Comparison of ENCODE assay signal across 1 mouse cellular context in genomic region chr4:139574156-139574798, GRCm38 (mm10).
A peak's percentile ranks its signal among the peaks of the same experiment; 100 is the strongest.
TF ChIP-seq lines count a peak whose summit lies in the region.

No protein-coding gene starts in this region.

TF ChIP-seq in CH12.LX, 34 proteins besides CTCF, POLR2A, EP300 and RAD21:
- TF ChIP-seq MAFK (IDR thresholded peaks at IDR 0.05; ENCODE audit: insufficient replicate concordance, low read length) (no peak), ZMIZ1 (IDR thresholded peaks at IDR 0.05; ENCODE audit: low read depth, low read length) (no peak), SMC3 (IDR thresholded peaks at IDR 0.05; ENCODE audit: low read depth, low read length) (no peak), MAX (IDR thresholded peaks at IDR 0.05; ENCODE audit: low read length) (0 out of 2 replicates have a peak, but pooled peaks have one; percentile 30), KAT2A (IDR thresholded peaks at IDR 0.05; ENCODE audit: insufficient replicate concordance, low read length) (no peak), JUN (IDR thresholded peaks at IDR 0.05; ENCODE audit: insufficient read depth, low read depth, low read length) (no peak), ELF1 (IDR thresholded peaks at IDR 0.05; ENCODE audit: low read depth, low read length) (peak; percentile 69), NELFE (IDR thresholded peaks at IDR 0.05; ENCODE audit: low read depth, low read length) (peak; percentile 39; the same call in 1 of the 2 replicates), CHD1 (IDR thresholded peaks at IDR 0.05; ENCODE audit: low read depth, low read length) (no peak), SIN3A (IDR thresholded peaks at IDR 0.05; ENCODE audit: low read length) (0 out of 2 replicates have a peak, but pooled peaks have one; percentile 31), JUND (conservative IDR thresholded peaks at IDR 0.05; ENCODE audit: low read depth, low read length) (no peak), TCF12 (IDR thresholded peaks at IDR 0.05; ENCODE audit: low read depth, low read length) (no peak), E2F4 (IDR thresholded peaks at IDR 0.05; ENCODE audit: insufficient replicate concordance, low read depth, low read length) (no peak), TBP (conservative IDR thresholded peaks at IDR 0.05; ENCODE audit: low read depth, low read length) (no peak), ZC3H11A (IDR thresholded peaks at IDR 0.05; ENCODE audit: low read depth, low read length) (no peak), RCOR1 (conservative IDR thresholded peaks at IDR 0.05; ENCODE audit: low read depth, low read length) (no peak), USF1 (IDR thresholded peaks at IDR 0.05; ENCODE audit: low read depth, low read length) (no peak), POLR2AphosphoS2 (IDR thresholded peaks at IDR 0.05; ENCODE audit: low read depth, low read length) (no peak), MYC (IDR thresholded peaks at IDR 0.05; ENCODE audit: low read depth, low read length) (no peak), NRF1 (IDR thresholded peaks at IDR 0.05; ENCODE audit: low read depth, low read length) (peak; percentile 28; the same call in 1 of the 2 replicates), MAZ (IDR thresholded peaks at IDR 0.05; ENCODE audit: low read depth, low read length) (no peak), IRF4 (IDR thresholded peaks at IDR 0.05; ENCODE audit: low read depth, low read length) (no peak), ZKSCAN1 (IDR thresholded peaks at IDR 0.05; ENCODE audit: borderline replicate concordance, low read depth, low read length) (no peak), HCFC1 (IDR thresholded peaks at IDR 0.05; ENCODE audit: low read depth, low read length) (no peak), ZNF384 (IDR thresholded peaks at IDR 0.05; ENCODE audit: low read depth, low read length) (no peak), MEF2A (IDR thresholded peaks at IDR 0.05; ENCODE audit: borderline replicate concordance, low read depth, low read length) (no peak), GABPA (IDR thresholded peaks at IDR 0.05; ENCODE audit: insufficient replicate concordance, low read depth, low read length) (no peak), PAX5 (IDR thresholded peaks at IDR 0.05; ENCODE audit: low read length) (no peak), ETS1 (conservative IDR thresholded peaks at IDR 0.05; ENCODE audit: low read depth, low read length) (no peak), MXI1 (IDR thresholded peaks at IDR 0.05; ENCODE audit: low read depth, low read length) (peak; percentile 61; the same call in 1 of the 2 replicates), UBTF (IDR thresholded peaks at IDR 0.05; ENCODE audit: low read depth, low read length) (no peak), USF2 (conservative IDR thresholded peaks at IDR 0.05; ENCODE audit: low read depth, low read length) (no peak), CHD2 (IDR thresholded peaks at IDR 0.05; ENCODE audit: low read length) (no peak), BHLHE40 (IDR thresholded peaks at IDR 0.05; ENCODE audit: low read depth, low read length) (no peak)
